Mouse (Mus musculus) stomach, embryonic 16.5 days (tissue): ENCODE results near the gene Rpa1. TPM values are rescaled to one million over a fixed set of nuclear protein-coding genes. Genes with fewer than 3 reads are reported as not detected.
A peak's percentile ranks its signal among the peaks of the same experiment; 100 is the strongest.

Source experiments
- ATAC-seq: fragments of 200-750 bp; cut with Nextera tagmentation; 2 replicates; pipeline ENCODE4 v1.8.0; 2017; ENCODE audit warnings: moderate number of reproducible peaks, moderate TSS enrichment; ENCODE audit not compliant: insufficient read depth, low FRiP score
- H3K27ac ChIP-seq: fragments of 300-500 bp; sonication (generic); 2 replicates; pipeline ENCODE4 v1.5.1; 2014; ENCODE audit warnings: low read length
- H3K27me3 ChIP-seq: fragments of 300-500 bp; sonication (generic); 2 replicates; pipeline ENCODE4 v1.6.1; 2014; ENCODE audit warnings: low read length, control low read depth, mixed read lengths; ENCODE audit not compliant: control insufficient read depth, insufficient read depth
- H3K36me3 ChIP-seq: fragments of 300-500 bp; sonication (generic); 2 replicates; pipeline ENCODE4 v1.6.1; 2014; ENCODE audit warnings: low read length; ENCODE audit not compliant: control insufficient read depth, insufficient read depth
- H3K4me1 ChIP-seq: fragments of 300-500 bp; sonication (generic); 2 replicates; pipeline ENCODE4 v1.6.1; 2014; ENCODE audit warnings: low read length, control low read depth, mixed read lengths; ENCODE audit not compliant: control insufficient read depth, insufficient read depth
- H3K4me2 ChIP-seq: fragments of 300-500 bp; sonication (generic); 2 replicates; pipeline ENCODE4 v1.6.1; 2014; ENCODE audit warnings: low read depth, low read length, mixed read lengths
- H3K4me3 ChIP-seq: fragments of 300-500 bp; sonication (generic); replicated peaks from 2 replicates; pipeline ENCODE4 v1.5.1; 2014; ENCODE audit warnings: mild to moderate bottlenecking, low read length
- H3K9ac ChIP-seq: fragments of 300-500 bp; sonication (generic); 2 replicates; pipeline ENCODE4 v1.6.1; 2014; ENCODE audit warnings: low read length
- H3K9me3 ChIP-seq: fragments of 300-500 bp; sonication (generic); replicated peaks from 2 replicates; pipeline ENCODE4 v1.6.1; 2016; ENCODE audit warnings: low read length, control low read depth; ENCODE audit not compliant: control insufficient read depth
- WGBS: fragments of 180-500 bp; shearing (Covaris S2); extraction: QIAGEN DNeasy Blood & Tissue Kit; methylation state at CpG from one replicate; pipeline ENCODE4 v1.1.7; 2014; 5-methylcytosine and 5-hydroxymethylcytosine counted together
- polyA plus RNA-seq: library from polyadenylated mRNA; unstranded; fragments of >200 nt; fragmentation: Nextera tagmentation; extraction: Ambion mirVana; gene quantifications from 2 replicates; pipeline ENCODE4 v1.2.1, GENCODE M21; 2015

Gene Rpa1
- polyA plus RNA-seq, 1 experiment from 2014 or later, result 111 TPM

DNA sequence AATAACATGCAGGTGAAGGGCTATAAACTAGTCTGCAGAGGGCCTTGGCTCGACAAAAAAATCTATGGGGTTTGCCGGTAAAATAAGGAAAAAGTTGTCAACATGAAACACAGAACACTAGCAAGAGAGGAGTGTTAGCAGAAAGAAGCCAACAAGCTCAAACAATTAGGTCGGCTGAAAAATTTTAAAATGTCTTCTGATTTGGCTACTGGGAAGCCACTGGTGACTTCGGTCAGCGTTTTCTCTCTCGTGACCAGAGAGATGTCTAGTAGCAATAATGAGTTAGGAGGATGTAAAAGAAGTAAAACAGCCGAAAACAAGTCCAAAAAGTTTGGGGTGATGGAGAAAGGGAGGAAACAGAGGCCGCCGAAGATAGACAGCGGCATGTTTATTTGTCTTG is 528 bp downstream of the Rpa1 start:
- H3K4me1 ChIP-seq, result peaks cover 32% of the 10 kb centered on the region
- WGBS, result 1% methylated on average over 10 of the region's 10 CpGs
- H3K9ac ChIP-seq, result peak overlapping the region; percentile 83
- H3K36me3 ChIP-seq, result no peaks in the 10 kb centered on the region
- H3K27me3 ChIP-seq, result no peaks in the 10 kb centered on the region
- ATAC-seq, result no peak
- H3K27ac ChIP-seq, result no peak overlapping the region; the same call in 1 of the 2 replicates
- peak overlapping the region; percentile 74 for H3K4me3 ChIP-seq
- H3K4me2 ChIP-seq, result peak overlapping the region; percentile 83
- H3K9me3 ChIP-seq, result no peaks in the 10 kb centered on the region

DNA sequence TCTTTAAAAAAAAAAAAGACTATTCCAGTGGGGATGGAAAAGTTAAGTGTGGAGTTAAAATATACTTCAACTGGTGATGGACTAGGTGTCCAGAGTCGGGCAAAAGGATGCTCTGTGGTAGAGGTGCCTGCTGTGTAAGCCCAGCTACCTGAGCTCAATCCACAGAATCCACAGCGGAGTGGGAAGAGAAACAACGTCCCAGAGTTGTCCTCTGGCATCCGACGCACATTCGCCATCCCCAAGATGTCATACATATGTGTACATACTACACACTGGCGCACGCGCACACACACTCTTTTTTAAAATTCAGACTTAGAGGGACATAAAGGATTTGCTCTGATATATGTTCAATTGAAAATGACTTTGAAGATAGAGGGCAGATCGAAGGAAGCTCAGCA is 937 bp downstream of the Rpa1 start:
- no peaks in the 10 kb centered on the region for H3K36me3 ChIP-seq
- WGBS, result 35% methylated on average over 10 of the region's 10 CpGs

GRCm38 (mm10) chr11:75346556-75347187 is 1.5 kb downstream of the Rpa1 start:
- Histone ChIP-seq H3K27ac (no peak overlapping the region; the same call in 1 of the 2 replicates), H3K4me2 (peak overlapping the region; percentile 83), H3K9me3 (no peaks in the 10 kb centered on the region), H3K27me3 (no peaks in the 10 kb centered on the region), H3K9ac (peak overlapping the region; percentile 32; the same call in 1 of the 2 replicates), H3K4me1 (peaks cover 32% of the 10 kb centered on the region), H3K36me3 (no peaks in the 10 kb centered on the region), H3K4me3 (peak overlapping the region; percentile 74)
- no peak for ATAC-seq
- WGBS, result 46% methylated on average over 3 of the region's 4 CpGs

More for the DNA sequence above, 937 bp downstream of the Rpa1 start:
- H3K9me3 ChIP-seq, result no peaks in the 10 kb centered on the region
- H3K27me3 ChIP-seq, result no peaks in the 10 kb centered on the region
- peak overlapping the region; percentile 83 for H3K4me2 ChIP-seq
- ATAC-seq, result no peak
- peak overlapping the region; percentile 74 for H3K4me3 ChIP-seq
- H3K9ac ChIP-seq, result peak overlapping the region; percentile 83
- no peak overlapping the region; the same call in 1 of the 2 replicates for H3K27ac ChIP-seq
- H3K4me1 ChIP-seq, result peaks cover 32% of the 10 kb centered on the region

DNA sequence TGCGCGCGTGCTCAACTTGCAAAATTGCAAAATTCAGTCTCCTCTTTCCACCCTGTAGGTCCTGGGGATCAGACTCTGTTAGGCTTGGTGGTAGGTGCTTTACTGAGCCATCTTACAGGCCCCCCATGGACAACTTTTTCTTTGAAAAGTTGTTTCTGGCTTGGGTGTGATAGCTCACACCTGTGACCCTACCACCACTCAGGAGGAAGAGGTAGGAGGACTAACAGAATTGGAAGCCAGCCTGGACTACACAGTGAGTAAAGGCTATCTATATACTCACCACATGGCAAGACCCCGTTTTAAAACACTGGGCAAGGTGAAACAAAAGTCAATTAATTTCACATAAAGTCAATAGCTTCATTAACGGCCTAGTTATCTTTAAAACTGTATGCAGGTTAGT is 3.4 kb downstream of the Rpa1 start:
- Histone ChIP-seq H3K27me3 (no peaks in the 10 kb centered on the region), H3K4me1 (peaks cover 26% of the 10 kb centered on the region), H3K4me3 (no peak overlapping the region), H3K9ac (no peak overlapping the region), H3K36me3 (no peaks in the 10 kb centered on the region), H3K9me3 (no peaks in the 10 kb centered on the region), H3K4me2 (no peak overlapping the region), H3K27ac (peak overlapping the region; percentile 47)
- ATAC-seq, result no peak
- WGBS, result 77% methylated on average over 5 of the region's 5 CpGs

GRCm38 (mm10) chr11:75344163-75344562 is 4.0 kb downstream of the Rpa1 start:
- Histone ChIP-seq H3K27me3 (no peaks in the 10 kb centered on the region), H3K36me3 (peaks cover 4% of the 10 kb centered on the region; the same call in 1 of the 2 replicates), H3K4me2 (no peak overlapping the region), H3K27ac (0 out of 2 replicates have a peak overlapping the region, but pooled peaks have one; percentile 47), H3K4me3 (no peak overlapping the region), H3K9ac (no peak overlapping the region), H3K4me1 (peaks cover 26% of the 10 kb centered on the region), H3K9me3 (no peaks in the 10 kb centered on the region)
- WGBS, result 49% methylated on average over 2 of the region's 2 CpGs
- ATAC-seq, result no peak

- Histone ChIP-seq H3K4me2 (no peak overlapping the region), H3K9ac (no peak overlapping the region), H3K27me3 (no peaks in the 10 kb centered on the region), H3K4me3 (no peak overlapping the region), H3K27ac (no peak overlapping the region), H3K36me3 (peaks cover 4% of the 10 kb centered on the region; the same call in 1 of the 2 replicates), H3K9me3 (no peaks in the 10 kb centered on the region), H3K4me1 (peaks cover 22% of the 10 kb centered on the region; the same call in 1 of the 2 replicates)
- ATAC-seq, result no peak
- WGBS, result 81% methylated on average over 2 of the region's 2 CpGs
These were observed 5.0 kb downstream of the Rpa1 start for GRCm38 (mm10) chr11:75343096-75343495.

DNA sequence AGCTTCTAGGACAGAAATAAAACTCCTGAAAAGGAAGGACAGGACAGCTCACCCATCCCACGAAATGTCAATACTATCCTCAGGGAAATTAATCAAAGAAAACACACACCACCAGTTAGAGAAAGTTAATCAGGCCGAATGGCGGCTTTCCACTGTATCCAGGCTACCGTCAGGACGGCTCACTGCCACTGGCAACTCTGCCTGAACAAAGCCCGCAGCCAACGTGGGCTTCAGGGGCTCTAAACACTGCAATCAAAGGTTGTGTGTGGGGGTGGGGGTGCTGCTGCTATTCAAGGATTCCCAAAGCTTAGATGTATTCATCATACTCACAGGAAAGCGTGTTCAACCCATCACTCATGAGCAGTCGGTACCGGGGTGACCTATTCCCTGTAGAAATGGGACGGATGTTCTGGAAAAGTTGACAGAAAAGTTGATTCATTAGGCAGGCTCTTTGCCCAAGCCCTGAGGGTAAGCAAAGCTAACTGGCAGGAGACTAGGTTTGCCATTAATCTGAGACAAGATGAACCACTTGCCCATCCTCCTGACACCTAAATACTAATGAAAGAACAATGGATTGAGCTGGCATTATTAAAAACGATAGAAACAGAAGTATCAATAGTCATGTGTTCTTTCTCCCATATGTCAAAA is 7.3 kb downstream of the Rpa1 start:
- no peak overlapping the region for H3K27ac ChIP-seq
- no peak for ATAC-seq
- peaks cover 14% of the 10 kb centered on the region; the same call in 1 of the 2 replicates for H3K36me3 ChIP-seq
- no peak overlapping the region for H3K9ac ChIP-seq
- WGBS, result 83% methylated on average over 12 of the region's 12 CpGs
- no peaks in the 10 kb centered on the region for H3K9me3 ChIP-seq
- H3K27me3 ChIP-seq, result no peaks in the 10 kb centered on the region
- H3K4me3 ChIP-seq, result no peak overlapping the region
- peaks cover 14% of the 10 kb centered on the region; the same call in 1 of the 2 replicates for H3K4me1 ChIP-seq
- no peak overlapping the region for H3K4me2 ChIP-seq

DNA sequence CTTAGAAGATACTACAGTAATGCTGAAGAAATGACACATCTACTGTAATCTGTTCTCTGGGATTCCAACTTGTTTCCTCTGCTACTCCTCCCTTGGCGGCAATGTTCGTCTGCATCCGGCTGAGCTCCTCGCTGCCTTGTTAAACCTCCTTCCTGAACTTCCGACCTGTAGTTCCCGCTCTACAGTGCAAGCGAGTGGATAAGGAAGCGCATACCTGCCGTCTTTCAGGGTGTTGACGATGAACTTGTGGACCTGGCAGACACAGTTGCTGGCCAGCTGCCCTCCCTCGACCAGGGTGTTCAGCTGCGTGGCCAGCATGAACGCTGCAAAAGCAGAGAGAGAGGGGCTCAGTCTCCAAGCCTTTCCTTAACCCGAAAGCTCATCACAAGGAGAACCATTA is 8.0 kb downstream of the Rpa1 start:
- Histone ChIP-seq H3K36me3 (peaks cover 14% of the 10 kb centered on the region; the same call in 1 of the 2 replicates), H3K27me3 (no peaks in the 10 kb centered on the region), H3K4me2 (no peak overlapping the region), H3K9me3 (no peaks in the 10 kb centered on the region), H3K9ac (no peak overlapping the region), H3K4me1 (peaks cover 9% of the 10 kb centered on the region; the same call in 1 of the 2 replicates), H3K4me3 (no peak overlapping the region), H3K27ac (no peak overlapping the region)
- no peak for ATAC-seq
- WGBS, result 84% methylated on average over 14 of the region's 14 CpGs

GRCm38 (mm10) chr11:75337246-75337645 is 10.9 kb downstream of the Rpa1 start:
- H3K4me1 ChIP-seq, result peaks cover 2% of the 10 kb centered on the region; the same call in 1 of the 2 replicates
- no peaks in the 10 kb centered on the region for H3K27me3 ChIP-seq
- no peak overlapping the region for H3K27ac ChIP-seq
- WGBS, result 87% methylated on average over 7 of the region's 7 CpGs
- no peak overlapping the region for H3K4me3 ChIP-seq
- H3K4me2 ChIP-seq, result no peak overlapping the region
- no peak for ATAC-seq
- peaks cover 14% of the 10 kb centered on the region; the same call in 1 of the 2 replicates for H3K36me3 ChIP-seq
- no peaks in the 10 kb centered on the region for H3K9me3 ChIP-seq
- no peak overlapping the region for H3K9ac ChIP-seq
